Mouse (Mus musculus) heart, adult 10 weeks (tissue): ENCODE results near the gene Inpp5d. TPM values are rescaled to one million over a fixed set of nuclear protein-coding genes. Genes with fewer than 3 reads are reported as not detected.

Experiments used
- polyA plus RNA-seq: library from polyadenylated mRNA; stranded (reverse); fragments of 350-450 nt; fragmentation: Illumina TruSeq; extraction: RNeasy Lipid Tissue Mini Kit (QIAGEN cat#74804); gene quantifications from one replicate; pipeline ENCODE4 v1.2.3, GENCODE M21; 2014; ENCODE audit warnings: low read depth, low replicate concordance

Inpp5d gene
- 8.8 TPM for polyA plus RNA-seq

DNA sequence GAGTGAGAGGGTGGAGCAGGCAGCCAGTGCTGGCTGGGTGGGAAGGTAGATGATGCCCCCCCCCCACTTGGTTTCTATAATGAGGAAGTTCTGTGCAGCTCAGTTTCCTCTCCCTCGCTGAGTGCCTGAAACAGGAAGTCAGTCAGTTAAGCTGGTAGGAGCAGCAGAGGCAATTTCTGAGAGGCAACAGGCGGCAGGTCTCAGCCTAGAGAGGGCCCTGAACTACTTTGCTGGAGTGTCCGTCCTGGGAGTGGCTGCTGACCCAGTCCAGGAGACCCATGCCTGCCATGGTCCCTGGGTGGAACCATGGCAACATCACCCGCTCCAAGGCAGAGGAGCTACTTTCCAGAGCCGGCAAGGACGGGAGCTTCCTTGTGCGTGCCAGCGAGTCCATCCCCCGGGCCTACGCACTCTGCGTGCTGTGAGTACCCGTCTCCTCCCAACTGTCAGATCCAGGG is at the start of gene Inpp5d:
Gene Inpp5d (plus strand): TSS at position 102 of the 458 bp plus-strand sequence.

DNA sequence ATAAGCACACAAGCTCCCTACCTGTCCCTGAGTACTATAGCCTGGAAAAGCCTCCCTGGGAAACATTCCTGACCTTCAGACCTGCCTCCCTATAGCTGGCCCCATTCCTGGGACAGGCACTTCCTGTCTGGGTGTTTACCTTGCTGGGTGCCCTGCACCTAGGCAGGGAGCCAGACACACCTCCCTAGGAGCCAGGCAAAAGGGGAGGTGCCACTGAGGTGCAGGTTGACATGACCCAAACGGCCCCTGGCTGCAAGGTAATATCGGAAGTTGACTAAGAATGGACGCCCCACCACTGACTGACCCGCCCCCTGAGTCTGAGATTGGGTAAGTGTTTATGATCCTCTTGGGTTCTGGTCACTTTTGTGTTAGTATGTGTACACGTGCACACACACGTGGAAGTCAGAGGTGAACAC is 46.3 kb upstream of the Inpp5d start, which contains the start of gene Ngef:
Gene Ngef (minus strand): TSS at position 71 of the 416 bp plus-strand sequence.

DNA sequence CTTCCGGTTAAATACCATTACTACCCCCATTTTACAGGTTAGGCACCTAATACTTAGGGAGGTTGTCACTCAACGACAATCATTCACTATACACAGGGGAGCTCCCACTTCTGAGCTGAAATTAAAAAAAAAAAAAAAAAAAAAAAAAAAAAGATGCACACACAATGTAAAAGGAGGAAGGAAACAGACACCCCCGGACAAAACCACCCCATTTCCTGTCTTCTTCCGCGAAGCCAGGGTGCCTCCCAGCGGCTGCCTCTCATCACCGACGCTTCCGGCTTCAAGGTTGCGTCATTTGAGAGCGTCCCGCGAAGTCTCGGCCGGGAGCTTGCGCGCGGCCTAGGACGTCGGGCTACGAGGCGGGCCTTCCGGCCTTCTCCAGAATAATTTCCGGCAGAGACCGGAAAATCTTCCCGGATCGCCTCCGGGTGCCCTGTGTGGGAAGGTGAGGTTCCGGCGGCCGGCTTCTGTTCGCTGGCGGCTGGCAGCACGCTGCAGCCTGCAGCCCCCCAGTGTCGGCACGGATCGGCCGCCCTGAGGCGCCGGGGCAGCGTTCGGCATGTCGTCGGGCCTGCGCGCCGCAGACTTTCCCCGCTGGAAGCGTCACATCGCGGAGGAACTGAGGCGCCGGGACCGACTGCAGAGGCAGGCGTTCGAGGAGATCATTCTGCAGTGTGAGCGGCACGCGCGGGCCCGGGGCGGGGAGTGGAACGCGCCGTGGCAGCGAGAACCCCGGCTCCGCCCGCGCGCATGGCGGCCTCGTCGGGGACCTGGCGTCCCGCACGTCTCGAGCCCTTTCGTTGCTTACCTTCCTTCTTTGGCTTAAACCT is 135.7 kb downstream of the Inpp5d start, which contains the start of gene Atg16l1:
Gene Atg16l1 (plus strand): TSS at position 230 of the 830 bp plus-strand sequence.

Other genes with a start within 250 kb of the Inpp5d start
- not detected for gene Kcnj13, start 225.6 kb upstream of the Inpp5d start, polyA plus RNA-seq
- not detected for gene Snorc, start 150.0 kb upstream of the Inpp5d start, polyA plus RNA-seq
- gene Neu2, start 110.4 kb upstream of the Inpp5d start, polyA plus RNA-seq = 0.29 TPM
- gene Ngef, start 46.4 kb upstream of the Inpp5d start, polyA plus RNA-seq = 1.0 TPM
- 31.4 TPM for gene Atg16l1, start 135.6 kb downstream of the Inpp5d start, polyA plus RNA-seq
- gene Sag, start 183.4 kb downstream of the Inpp5d start, polyA plus RNA-seq = not detected
- gene Dgkd, start 233.0 kb downstream of the Inpp5d start, polyA plus RNA-seq = 27.1 TPM